In genomic region chr5:140073671-140074116, GRCm38 (mm10) we compare ENCODE assay signal across 15 mouse cellular contexts.
DNase-seq lines count a peak whose midpoint lies in the region; ATAC-seq and TF ChIP-seq lines count a peak whose summit lies in the region.
"Had no signal": no experiment of that assay in that cellular context is flagged by ENCODE, and none has a peak within 500 bp of the region (broad histone marks: within the 10 kb centered on the region; RNA-seq: fewer than 3 reads in every experiment).

No protein-coding gene starts in this region.

- peak overlapping the region; percentile 59; the same call in 1 of the 2 replicates for H3K27ac ChIP-seq in neural tube, embryonic 12.5 days
- H3K27ac ChIP-seq in forebrain, postnatal 0 days (ENCODE audit: low read depth, low read length), result no peak overlapping the region
- H3K27ac ChIP-seq in midbrain, embryonic 11.5 days (ENCODE audit: low read depth, low read length), result no peak overlapping the region
- no peak overlapping the region for H3K27ac ChIP-seq in intestine, embryonic 15.5 days
- H3K27ac ChIP-seq: heart, embryonic 10.5 days had no signal

- H3K36me3 ChIP-seq in neural tube, embryonic 12.5 days, result no peaks in the 10 kb centered on the region
- H3K36me3 ChIP-seq in forebrain, postnatal 0 days (ENCODE audit: insufficient read depth), result no peaks in the 10 kb centered on the region
- H3K36me3 ChIP-seq in midbrain, embryonic 11.5 days (ENCODE audit: control insufficient read depth, insufficient read depth, low read length), result no peaks in the 10 kb centered on the region
- H3K36me3 ChIP-seq in intestine, embryonic 15.5 days, result no peaks in the 10 kb centered on the region

- 29% methylated on average over 12 of the region's 12 CpGs for WGBS in neural tube, embryonic 12.5 days
- WGBS in forebrain, postnatal 0 days, result 14% methylated on average over 12 of the region's 12 CpGs
- 45% methylated on average over 12 of the region's 12 CpGs for WGBS in midbrain, embryonic 11.5 days
- WGBS in intestine, embryonic 15.5 days, result 56% methylated on average over 12 of the region's 12 CpGs

- H3K9me3 ChIP-seq in neural tube, embryonic 12.5 days, result no peaks in the 10 kb centered on the region
- no peaks in the 10 kb centered on the region for H3K9me3 ChIP-seq in forebrain, postnatal 0 days (ENCODE audit: low read length)
- no peaks in the 10 kb centered on the region for H3K9me3 ChIP-seq in midbrain, embryonic 11.5 days (ENCODE audit: control insufficient read depth, low read length)
- no peaks in the 10 kb centered on the region for H3K9me3 ChIP-seq in intestine, embryonic 15.5 days
- H3K9me3 ChIP-seq: heart, embryonic 10.5 days had no signal

- no peak overlapping the region for H3K4me3 ChIP-seq in neural tube, embryonic 12.5 days
- H3K4me3 ChIP-seq in forebrain, postnatal 0 days (ENCODE audit: low read depth, low read length), result no peak overlapping the region
- H3K4me3 ChIP-seq in midbrain, embryonic 11.5 days (ENCODE audit: low read depth, low read length), result no peak overlapping the region
- H3K4me3 ChIP-seq in intestine, embryonic 15.5 days (replicated peaks), result no peak overlapping the region
- H3K4me3 ChIP-seq: erythroblast, embryonic 14.5 days; heart, embryonic 10.5 days had no signal

- H3K9ac ChIP-seq in neural tube, embryonic 12.5 days, result 0 out of 2 replicates have a peak overlapping the region, but pooled peaks have one; percentile 1
- no peak overlapping the region for H3K9ac ChIP-seq in forebrain, postnatal 0 days
- H3K9ac ChIP-seq in midbrain, embryonic 11.5 days (ENCODE audit: low read length), result no peak overlapping the region
- no peak overlapping the region for H3K9ac ChIP-seq in intestine, embryonic 15.5 days

- no peaks in the 10 kb centered on the region for H3K27me3 ChIP-seq in neural tube, embryonic 12.5 days (replicated peaks)
- no peaks in the 10 kb centered on the region for H3K27me3 ChIP-seq in forebrain, postnatal 0 days (ENCODE audit: insufficient read depth, low read length)
- no peaks in the 10 kb centered on the region for H3K27me3 ChIP-seq in midbrain, embryonic 11.5 days (ENCODE audit: control insufficient read depth, insufficient read depth, low read length)
- no peaks in the 10 kb centered on the region for H3K27me3 ChIP-seq in intestine, embryonic 15.5 days (replicated peaks)

- H3K4me2 ChIP-seq in neural tube, embryonic 12.5 days (replicated peaks), result no peak overlapping the region
- H3K4me2 ChIP-seq in forebrain, postnatal 0 days (ENCODE audit: low read depth), result no peak overlapping the region
- no peak overlapping the region for H3K4me2 ChIP-seq in midbrain, embryonic 11.5 days
- H3K4me2 ChIP-seq in intestine, embryonic 15.5 days (replicated peaks), result no peak overlapping the region

- peak; percentile 80 for ATAC-seq in neural tube, embryonic 12.5 days (ENCODE audit: low FRiP score, low read depth)
- ATAC-seq in forebrain, postnatal 0 days, result peak; percentile 97
- peak; percentile 48; the same call in 1 of the 2 replicates for ATAC-seq in midbrain, embryonic 11.5 days (ENCODE audit: low FRiP score)
- no peak for ATAC-seq in intestine, embryonic 15.5 days
- ATAC-seq: intestine, embryonic 16.5 days had no signal

- TF ChIP-seq CTCF in forebrain, postnatal 0 days (IDR thresholded peaks at IDR 0.05; ENCODE audit: low read depth), result no peak

- no peak for DNase-seq in neural tube, embryonic 10.5 days (ENCODE audit: extremely low spot score, low spot score)
- peak; percentile 72 for DNase-seq in forebrain, postnatal 0 days
- DNase-seq in midbrain, embryonic 11.5 days (ENCODE audit: low spot score, missing footprints), result peak; percentile 61
- DNase-seq in telencephalon, adult 2 months (ENCODE audit: low read depth, low spot score), result peak; percentile 33
- DNase-seq in heart, adult 11 months, result no peak
- DNase-seq in thymus, postnatal 25 days, result no peak
- DNase-seq: adrenal gland, postnatal 14 days; B cell, adult 2 months; cerebellum, adult 9-10 months; lung, postnatal 36 days had no signal

- H3K4me1 ChIP-seq in neural tube, embryonic 12.5 days, result peaks cover 28% of the 10 kb centered on the region
- no peaks in the 10 kb centered on the region for H3K4me1 ChIP-seq in forebrain, postnatal 0 days (ENCODE audit: insufficient read depth)
- peaks cover 5% of the 10 kb centered on the region; the same call in 1 of the 2 replicates for H3K4me1 ChIP-seq in midbrain, embryonic 11.5 days (ENCODE audit: control insufficient read depth, insufficient read depth, low read length)
- no peaks in the 10 kb centered on the region for H3K4me1 ChIP-seq in intestine, embryonic 15.5 days (replicated peaks)

Comparison
In these comparisons a context has a peak if more than half of its experiments do, and no peak if none do; other contexts are left out.
1. DNase-seq: peak in forebrain, postnatal 0 days (single experiment), midbrain, embryonic 11.5 days (single experiment) and telencephalon, adult 2 months (single experiment); none in neural tube, embryonic 10.5 days (single experiment), heart, adult 11 months (single experiment) and thymus, postnatal 25 days (single experiment).